Mouse (Mus musculus): ENCODE data around the gene Egln3. TPM values are rescaled to one million over a fixed set of nuclear protein-coding genes. Genes with fewer than 3 reads are reported as not detected.

Egln3 gene
- total and polyA plus RNA-seq, 3 experiments = 0.11 TPM; not detected in 2

GRCm38 (mm10) chr12:54164724-54165050, 39.0 kb downstream of the Egln3 start:
- Histone ChIP-seq H3K4me2 (ENCODE audit: insufficient read depth, low read depth, poor library complexity, severe bottlenecking) (no peak overlapping the region), H3K27ac (ENCODE audit: insufficient read depth, low read depth) (no peak overlapping the region), H3K9me3 (replicated peaks; ENCODE audit: low read length) (peaks cover 2% of the 10 kb centered on the region), H3K9ac (ENCODE audit: insufficient read depth, low read depth) (no peak overlapping the region), H3K27me3 (replicated peaks) (no peaks in the 10 kb centered on the region), H3K79me2 (replicated peaks; ENCODE audit: control insufficient read depth, extremely low read depth, insufficient read depth, poor library complexity, severe bottlenecking) (no peaks in the 10 kb centered on the region), H3K36me3 (replicated peaks in 1 of 2; ENCODE audit: control insufficient read depth in 1 of 2, insufficient read depth in 1 of 2, low read length in 1 of 2) (no peaks in the 10 kb centered on the region), H3K4me1 (ENCODE audit: control insufficient read depth in 1 of 2, insufficient read depth in 2 of 2) (peaks cover 0 to 13% of the 10 kb centered on the region in 2 experiments; a peak in 3 of 4 replicates), H3K4me3 (replicated peaks in 1 of 3; ENCODE audit: low read depth in 2 of 3, low read length in 2 of 3, poor library complexity in 1 of 3) (no peak overlapping the region)
- TF ChIP-seq EP300 (IDR thresholded peaks at IDR 0.05; ENCODE audit: low read length) = no peak
- peak; percentile 39; the same call in 1 of the 2 replicates for TF ChIP-seq ELF1 (IDR thresholded peaks at IDR 0.05; ENCODE audit: low read depth, low read length)
- TF ChIP-seq ETS1 (conservative IDR thresholded peaks at IDR 0.05; ENCODE audit: low read depth, low read length) = peak; percentile 34
- no peak for TF ChIP-seq ZNF384 (IDR thresholded peaks at IDR 0.05; ENCODE audit: low read depth, low read length)
- TF ChIP-seq BHLHE40 (IDR thresholded peaks at IDR 0.05; ENCODE audit: low read depth, low read length) = peak; percentile 59
- dilution Hi-C loops (cut with MboI; ENCODE audit: extremely low pct_ligation_motif_present, extremely low pct_unique_long_range_greater_than_20kb, low sequenced_read_pairs) (no loop called here), in situ Hi-C loops (cut with MboI; ENCODE audit: low pct_ligation_motif_present, low pct_unique_long_range_greater_than_20kb, low sequenced_read_pairs) (no loop called here)
- peak; percentile 65 for DNase-seq (ENCODE audit: extremely low read depth)

- Histone ChIP-seq H3K4me2 (ENCODE audit: insufficient read depth, low read depth, poor library complexity, severe bottlenecking) (no peak overlapping the region), H3K27me3 (replicated peaks) (no peaks in the 10 kb centered on the region), H3K36me3 (replicated peaks in 1 of 2; ENCODE audit: control insufficient read depth in 1 of 2, insufficient read depth in 1 of 2, low read length in 1 of 2) (no peaks in the 10 kb centered on the region), H3K4me1 (ENCODE audit: control insufficient read depth in 1 of 2, insufficient read depth in 2 of 2) (peaks cover 0 to 13% of the 10 kb centered on the region in 2 experiments; a peak in 3 of 4 replicates), H3K79me2 (replicated peaks; ENCODE audit: control insufficient read depth, extremely low read depth, insufficient read depth, poor library complexity, severe bottlenecking) (no peaks in the 10 kb centered on the region), H3K27ac (ENCODE audit: insufficient read depth, low read depth) (no peak overlapping the region), H3K9me3 (replicated peaks; ENCODE audit: low read length) (peaks cover 2% of the 10 kb centered on the region), H3K4me3 (replicated peaks in 1 of 3; ENCODE audit: low read depth in 2 of 3, low read length in 2 of 3, poor library complexity in 1 of 3) (no peak overlapping the region), H3K9ac (ENCODE audit: insufficient read depth, low read depth) (no peak overlapping the region)
- dilution Hi-C loops (cut with MboI; ENCODE audit: extremely low pct_ligation_motif_present, extremely low pct_unique_long_range_greater_than_20kb, low sequenced_read_pairs) = no loop called here
- TF ChIP-seq SIN3A (IDR thresholded peaks at IDR 0.05; ENCODE audit: low read length) (no peak), EP300 (IDR thresholded peaks at IDR 0.05; ENCODE audit: low read length) (no peak), GABPA (IDR thresholded peaks at IDR 0.05; ENCODE audit: insufficient replicate concordance, low read depth, low read length) (no peak), POLR2AphosphoS2 (IDR thresholded peaks at IDR 0.05; ENCODE audit: low read depth, low read length) (no peak), ELF1 (IDR thresholded peaks at IDR 0.05; ENCODE audit: low read depth, low read length) (no peak), ETS1 (conservative IDR thresholded peaks at IDR 0.05; ENCODE audit: low read depth, low read length) (no peak), CHD1 (IDR thresholded peaks at IDR 0.05; ENCODE audit: low read depth, low read length) (no peak), MAFK (IDR thresholded peaks at IDR 0.05; ENCODE audit: insufficient replicate concordance, low read length) (no peak), PAX5 (IDR thresholded peaks at IDR 0.05; ENCODE audit: low read length) (no peak), NRF1 (IDR thresholded peaks at IDR 0.05; ENCODE audit: low read depth, low read length) (no peak), USF1 (IDR thresholded peaks at IDR 0.05; ENCODE audit: low read depth, low read length) (no peak), USF2 (conservative IDR thresholded peaks at IDR 0.05; ENCODE audit: low read depth, low read length) (no peak), ZNF384 (IDR thresholded peaks at IDR 0.05; ENCODE audit: low read depth, low read length) (no peak), HCFC1 (IDR thresholded peaks at IDR 0.05; ENCODE audit: low read depth, low read length) (no peak)
- DNase-seq (ENCODE audit: extremely low read depth) = peak; percentile 7
- in situ Hi-C loops (cut with MboI; ENCODE audit: low pct_ligation_motif_present, low pct_unique_long_range_greater_than_20kb, low sequenced_read_pairs) = no loop called here
These were observed 39.5 kb downstream of the Egln3 start for GRCm38 (mm10) chr12:54164040-54164723.
